Mouse (Mus musculus): Measurements from ENCODE around the gene Them7. TPM values are rescaled to one million over a fixed set of nuclear protein-coding genes. Genes with fewer than 3 reads are reported as not detected.

Them7 gene
- polyA plus RNA-seq, 1 experiment from 2014 or later: 0.63 TPM

- Histone ChIP-seq H3K27ac (no peak overlapping the region), H3K4me2 (no peak overlapping the region), H3K9ac (no peak overlapping the region), H3K27me3 (replicated peaks) (no peaks in the 10 kb centered on the region), H3K4me1 (no peaks in the 10 kb centered on the region), H3K9me3 (no peaks in the 10 kb centered on the region), H3K4me3 (replicated peaks) (no peak overlapping the region), H3K36me3 (no peaks in the 10 kb centered on the region)
- ATAC-seq (ENCODE audit: insufficient read depth, low FRiP score, low read depth): no peak
- WGBS: 39% methylated on average over 4 of the region's 4 CpGs
Observed at GRCm38 (mm10) chr2:105367623-105368022, 143.5 kb downstream of the Them7 start.

GRCm38 (mm10) chr2:105370240-105370639 is 146.1 kb downstream of the Them7 start:
- H3K27me3 ChIP-seq (replicated peaks): no peaks in the 10 kb centered on the region
- H3K4me2 ChIP-seq: no peak overlapping the region
- no peak overlapping the region for H3K9ac ChIP-seq
- H3K27ac ChIP-seq: no peak overlapping the region
- no peaks in the 10 kb centered on the region for H3K4me1 ChIP-seq
- no peak overlapping the region for H3K4me3 ChIP-seq (replicated peaks)
- H3K36me3 ChIP-seq: no peaks in the 10 kb centered on the region
- H3K9me3 ChIP-seq: no peaks in the 10 kb centered on the region
- WGBS: 24% methylated on average over 10 of the region's 10 CpGs
- ATAC-seq (ENCODE audit: insufficient read depth, low FRiP score, low read depth): no peak

- Histone ChIP-seq H3K27me3 (replicated peaks) (no peaks in the 10 kb centered on the region), H3K36me3 (no peaks in the 10 kb centered on the region), H3K27ac (no peak overlapping the region), H3K4me1 (no peaks in the 10 kb centered on the region), H3K4me3 (replicated peaks) (no peak overlapping the region), H3K4me2 (peak overlapping the region; percentile 6; the same call in 1 of the 2 replicates), H3K9ac (no peak overlapping the region), H3K9me3 (no peaks in the 10 kb centered on the region)
- no peak for ATAC-seq (ENCODE audit: insufficient read depth, low FRiP score, low read depth)
- 28% methylated on average over 14 of the region's 14 CpGs for WGBS
Observed at GRCm38 (mm10) chr2:105370698-105371097, 146.6 kb downstream of the Them7 start.

GRCm38 (mm10) chr2:105372156-105372555 is 148.0 kb downstream of the Them7 start:
- H3K4me1 ChIP-seq: no peaks in the 10 kb centered on the region
- H3K36me3 ChIP-seq: no peaks in the 10 kb centered on the region
- WGBS: 90% methylated on average over 6 of the region's 6 CpGs
- no peak overlapping the region for H3K4me2 ChIP-seq
- ATAC-seq (ENCODE audit: insufficient read depth, low FRiP score, low read depth): no peak
- no peaks in the 10 kb centered on the region for H3K27me3 ChIP-seq (replicated peaks)
- H3K4me3 ChIP-seq (replicated peaks): no peak overlapping the region
- H3K9me3 ChIP-seq: no peaks in the 10 kb centered on the region
- H3K27ac ChIP-seq: no peak overlapping the region
- H3K9ac ChIP-seq: no peak overlapping the region

GRCm38 (mm10) chr2:105372727-105373126 is 148.6 kb downstream of the Them7 start:
- no peaks in the 10 kb centered on the region for H3K27me3 ChIP-seq (replicated peaks)
- no peak overlapping the region for H3K4me2 ChIP-seq
- H3K9me3 ChIP-seq: no peaks in the 10 kb centered on the region
- ATAC-seq (ENCODE audit: insufficient read depth, low FRiP score, low read depth): no peak
- H3K36me3 ChIP-seq: no peaks in the 10 kb centered on the region
- H3K9ac ChIP-seq: no peak overlapping the region
- H3K4me1 ChIP-seq: no peaks in the 10 kb centered on the region
- WGBS: 77% methylated on average over 5 of the region's 5 CpGs
- no peak overlapping the region for H3K4me3 ChIP-seq (replicated peaks)
- H3K27ac ChIP-seq: no peak overlapping the region

GRCm38 (mm10) chr2:105373658-105374057 is 149.5 kb downstream of the Them7 start:
- no peaks in the 10 kb centered on the region for H3K4me1 ChIP-seq
- H3K4me3 ChIP-seq (replicated peaks): no peak overlapping the region
- ATAC-seq (ENCODE audit: insufficient read depth, low FRiP score, low read depth): no peak
- WGBS: 83% methylated on average over 11 of the region's 11 CpGs
- H3K27ac ChIP-seq: no peak overlapping the region
- H3K27me3 ChIP-seq (replicated peaks): no peaks in the 10 kb centered on the region
- H3K4me2 ChIP-seq: no peak overlapping the region
- H3K9ac ChIP-seq: no peak overlapping the region
- H3K36me3 ChIP-seq: no peaks in the 10 kb centered on the region
- H3K9me3 ChIP-seq: no peaks in the 10 kb centered on the region

- no peak overlapping the region for H3K4me2 ChIP-seq
- WGBS: 86% methylated on average over 7 of the region's 7 CpGs
- no peak overlapping the region for H3K27ac ChIP-seq
- H3K4me3 ChIP-seq (replicated peaks): no peak overlapping the region
- H3K36me3 ChIP-seq: no peaks in the 10 kb centered on the region
- no peak overlapping the region for H3K9ac ChIP-seq
- no peaks in the 10 kb centered on the region for H3K4me1 ChIP-seq
- H3K9me3 ChIP-seq: no peaks in the 10 kb centered on the region
- no peaks in the 10 kb centered on the region for H3K27me3 ChIP-seq (replicated peaks)
- ATAC-seq (ENCODE audit: insufficient read depth, low FRiP score, low read depth): no peak; the same call in 1 of the 2 replicates
Observed at GRCm38 (mm10) chr2:105375261-105375660, 151.1 kb downstream of the Them7 start.

GRCm38 (mm10) chr2:105375705-105376104 is 151.6 kb downstream of the Them7 start:
- no peak overlapping the region for H3K4me3 ChIP-seq (replicated peaks)
- no peak for ATAC-seq (ENCODE audit: insufficient read depth, low FRiP score, low read depth)
- 70% methylated on average over 4 of the region's 4 CpGs for WGBS
- no peak overlapping the region for H3K9ac ChIP-seq
- H3K36me3 ChIP-seq: no peaks in the 10 kb centered on the region
- H3K9me3 ChIP-seq: no peaks in the 10 kb centered on the region
- no peaks in the 10 kb centered on the region for H3K27me3 ChIP-seq (replicated peaks)
- no peak overlapping the region for H3K27ac ChIP-seq
- no peaks in the 10 kb centered on the region for H3K4me1 ChIP-seq
- no peak overlapping the region for H3K4me2 ChIP-seq

- H3K4me1 ChIP-seq: no peaks in the 10 kb centered on the region
- ATAC-seq (ENCODE audit: insufficient read depth, low FRiP score, low read depth): no peak
- H3K4me3 ChIP-seq (replicated peaks): no peak overlapping the region
- 76% methylated on average over 1 of the region's 1 CpGs for WGBS
- no peak overlapping the region for H3K9ac ChIP-seq
- 0 out of 2 replicates have a peak, but pooled peaks cover under 1% of the 10 kb centered on the region for H3K36me3 ChIP-seq
- H3K9me3 ChIP-seq: no peaks in the 10 kb centered on the region
- H3K27me3 ChIP-seq (replicated peaks): no peaks in the 10 kb centered on the region
- no peak overlapping the region for H3K4me2 ChIP-seq
- H3K27ac ChIP-seq: no peak overlapping the region; the same call in 1 of the 2 replicates
Observed at GRCm38 (mm10) chr2:105379682-105380081, 155.6 kb downstream of the Them7 start.

GRCm38 (mm10) chr2:105380757-105381319 is 156.7 kb downstream of the Them7 start:
- Histone ChIP-seq H3K27ac (no peak overlapping the region), H3K27me3 (replicated peaks) (no peaks in the 10 kb centered on the region), H3K4me1 (no peaks in the 10 kb centered on the region), H3K4me2 (no peak overlapping the region), H3K36me3 (0 out of 2 replicates have a peak, but pooled peaks cover 4% of the 10 kb centered on the region), H3K9me3 (no peaks in the 10 kb centered on the region), H3K9ac (no peak overlapping the region), H3K4me3 (replicated peaks) (no peak overlapping the region)
- ATAC-seq (ENCODE audit: insufficient read depth, low FRiP score, low read depth): no peak
- 73% methylated on average over 3 of the region's 3 CpGs for WGBS

GRCm38 (mm10) chr2:105383063-105383462 is 158.9 kb downstream of the Them7 start:
- H3K9ac ChIP-seq: no peak overlapping the region
- H3K27ac ChIP-seq: no peak overlapping the region
- no peak overlapping the region for H3K4me2 ChIP-seq
- H3K4me1 ChIP-seq: no peaks in the 10 kb centered on the region
- no peaks in the 10 kb centered on the region for H3K9me3 ChIP-seq
- peaks cover 11% of the 10 kb centered on the region; the same call in 1 of the 2 replicates for H3K36me3 ChIP-seq
- no peak overlapping the region for H3K4me3 ChIP-seq (replicated peaks)
- no peak for ATAC-seq (ENCODE audit: insufficient read depth, low FRiP score, low read depth)
- 76% methylated on average over 8 of the region's 8 CpGs for WGBS
- no peaks in the 10 kb centered on the region for H3K27me3 ChIP-seq (replicated peaks)

GRCm38 (mm10) chr2:105384998-105385397 is 160.9 kb downstream of the Them7 start:
- Histone ChIP-seq H3K27me3 (replicated peaks) (no peaks in the 10 kb centered on the region), H3K4me1 (no peaks in the 10 kb centered on the region), H3K9me3 (no peaks in the 10 kb centered on the region), H3K27ac (no peak overlapping the region), H3K36me3 (peaks cover 20% of the 10 kb centered on the region; the same call in 1 of the 2 replicates), H3K4me3 (replicated peaks) (no peak overlapping the region), H3K4me2 (no peak overlapping the region), H3K9ac (no peak overlapping the region)
- no peak for ATAC-seq (ENCODE audit: insufficient read depth, low FRiP score, low read depth)
- WGBS: 75% methylated on average over 3 of the region's 3 CpGs

- no peak overlapping the region for H3K4me3 ChIP-seq (replicated peaks)
- H3K9ac ChIP-seq: no peak overlapping the region
- no peak overlapping the region for H3K4me2 ChIP-seq
- H3K27me3 ChIP-seq (replicated peaks): no peaks in the 10 kb centered on the region
- ATAC-seq (ENCODE audit: insufficient read depth, low FRiP score, low read depth): no peak
- no peak overlapping the region for H3K27ac ChIP-seq
- H3K36me3 ChIP-seq: peaks cover 26% of the 10 kb centered on the region; the same call in 1 of the 2 replicates
- no peaks in the 10 kb centered on the region for H3K4me1 ChIP-seq
- no peaks in the 10 kb centered on the region for H3K9me3 ChIP-seq
- 83% methylated on average over 4 of the region's 4 CpGs for WGBS
Observed at GRCm38 (mm10) chr2:105386418-105386817, 162.3 kb downstream of the Them7 start.

Data from stomach, embryonic 15.5 days (tissue).